Mouse (Mus musculus) thymus, adult 2 months (tissue): ENCODE results near the gene Barhl1.

Source experiments
- CTCF ChIP-seq: fragments of 200-500 bp; IDR thresholded peaks from 2 replicates; pipeline ENCODE4 v1.5.1; 2012; ENCODE audit warnings: mild to moderate bottlenecking, control low read depth, low read length, moderate library complexity, borderline replicate concordance; ENCODE audit not compliant: control insufficient read depth, poor library complexity, insufficient read depth; ENCODE audit errors: extremely low read depth
- POLR2A ChIP-seq: fragments of 200-500 bp; IDR thresholded peaks from 2 replicates; pipeline ENCODE4 v1.6.1; 2012; ENCODE audit warnings: mild to moderate bottlenecking, low read length, control low read depth, moderate library complexity; ENCODE audit not compliant: control insufficient read depth, poor library complexity, insufficient read depth; ENCODE audit errors: extremely low read depth

DNA sequence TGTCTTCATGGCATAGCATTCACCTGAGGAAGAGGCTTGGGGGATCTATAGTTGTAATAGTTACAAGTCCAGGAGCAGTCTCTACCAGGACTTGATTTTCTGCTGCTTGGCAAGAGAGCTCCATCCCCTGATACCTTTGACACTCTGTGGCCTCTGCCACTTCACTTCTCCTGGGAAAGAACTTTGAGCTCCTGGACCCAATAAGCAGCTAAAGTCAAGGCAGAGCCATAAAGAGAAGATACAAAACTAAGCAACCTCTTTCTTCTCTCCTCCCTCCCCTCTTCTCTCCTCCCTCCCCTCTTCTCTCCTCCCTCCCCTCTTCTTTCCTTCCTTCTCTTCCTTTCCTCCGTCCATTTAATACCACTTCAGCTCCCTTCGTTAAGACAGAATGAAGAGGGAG, 2.3 kb downstream of the Barhl1 start:
- TF ChIP-seq POLR2A (no peak), CTCF (no peak)
